Mouse (Mus musculus) ES-Bruce4 (cell line): Measurements from ENCODE around the gene Fmnl1. TPM values are rescaled to one million over a fixed set of nuclear protein-coding genes. Genes with fewer than 3 reads are reported as not detected.

ENCODE experiments used
- H3K27ac ChIP-seq: 2 replicates; pipeline ENCODE4 v1.5.1; 2012; ENCODE audit warnings: low read length, inconsistent platforms; ENCODE audit not compliant: insufficient read depth
- H3K27me3 ChIP-seq: 2 replicates; pipeline ENCODE4 v1.6.1; 2012; ENCODE audit warnings: mild to moderate bottlenecking, low read length, inconsistent platforms; ENCODE audit not compliant: control insufficient read depth, poor library complexity, insufficient read depth, severe bottlenecking
- H3K36me3 ChIP-seq: 2 replicates; pipeline ENCODE4 v1.6.1; 2012; ENCODE audit warnings: inconsistent platforms, mild to moderate bottlenecking, low read length, moderate library complexity; ENCODE audit not compliant: control insufficient read depth, poor library complexity, insufficient read depth, severe bottlenecking
- H3K4me1 ChIP-seq: one replicate; pipeline ENCODE4 v1.8.1; 2011; ENCODE audit warnings: low read length; ENCODE audit not compliant: control insufficient read depth, insufficient read depth
- H3K4me3 ChIP-seq: 2 replicates; pipeline ENCODE4 v1.5.1; 2011; ENCODE audit warnings: low read depth, mild to moderate bottlenecking, low read length
- H3K9ac ChIP-seq: 2 replicates; pipeline ENCODE4 v1.6.1; 2012; ENCODE audit warnings: low read depth, mild to moderate bottlenecking, inconsistent platforms; ENCODE audit not compliant: poor library complexity, severe bottlenecking
- H3K9me3 ChIP-seq: replicated peaks from 2 replicates; pipeline ENCODE4 v1.6.1; 2012; ENCODE audit warnings: mild to moderate bottlenecking, low read length, inconsistent platforms; ENCODE audit not compliant: control insufficient read depth, poor library complexity, insufficient read depth, severe bottlenecking
- CTCF ChIP-seq: IDR thresholded peaks from one replicate; pipeline ENCODE4 v1.8.1; 2011; ENCODE audit warnings: low read depth, low read length
- EP300 ChIP-seq: IDR thresholded peaks from 2 replicates; pipeline ENCODE4 v1.6.1; 2011; ENCODE audit warnings: low read depth, low read length; ENCODE audit not compliant: insufficient read depth
- POLR2A ChIP-seq: IDR thresholded peaks from one replicate; pipeline ENCODE4 v1.8.1; 2011; ENCODE audit warnings: low read length; ENCODE audit not compliant: insufficient read depth
- polyA plus RNA-seq: library from polyadenylated mRNA; stranded (reverse); fragments of >200 nt; gene quantifications from 2 replicates; pipeline ENCODE4 v1.2.4, GENCODE M21; 2011; ENCODE audit warnings: low read depth; ENCODE audit not compliant: missing spikeins, insufficient read depth, insufficient read length

Fmnl1 gene
- polyA plus RNA-seq, 1 experiment, result 4.9 TPM

GRCm38 (mm10) chr11:103198339-103198738 is 27.4 kb downstream of the Fmnl1 start:
- Histone ChIP-seq H3K36me3 (no peaks in the 10 kb centered on the region), H3K9ac (peak overlapping the region; percentile 62), H3K27me3 (no peaks in the 10 kb centered on the region), H3K27ac (no peak overlapping the region), H3K4me3 (peak overlapping the region; percentile 88), H3K4me1 (no peaks in the 10 kb centered on the region), H3K9me3 (no peaks in the 10 kb centered on the region)
- TF ChIP-seq EP300 (no peak), POLR2A (no peak), CTCF (no peak)

GRCm38 (mm10) chr11:103198911-103199803 is 28.2 kb downstream of the Fmnl1 start:
- TF ChIP-seq CTCF (no peak), POLR2A (peak; percentile 37), EP300 (no peak)
- Histone ChIP-seq H3K4me3 (peak overlapping the region; percentile 88), H3K27me3 (no peaks in the 10 kb centered on the region), H3K9ac (peak overlapping the region; percentile 62), H3K9me3 (no peaks in the 10 kb centered on the region), H3K36me3 (no peaks in the 10 kb centered on the region), H3K4me1 (no peaks in the 10 kb centered on the region), H3K27ac (no peak overlapping the region)

- H3K27me3 ChIP-seq, result no peaks in the 10 kb centered on the region
- TF ChIP-seq CTCF (no peak), POLR2A (no peak)
These were observed 30.8 kb downstream of the Fmnl1 start for GRCm38 (mm10) chr11:103201664-103202063.

GRCm38 (mm10) chr11:103202376-103202775 is 31.5 kb downstream of the Fmnl1 start:
- H3K9me3 ChIP-seq, result no peaks in the 10 kb centered on the region
- no peak overlapping the region for H3K9ac ChIP-seq
- H3K36me3 ChIP-seq, result no peaks in the 10 kb centered on the region
- H3K27me3 ChIP-seq, result no peaks in the 10 kb centered on the region
- TF ChIP-seq POLR2A (no peak), EP300 (no peak), CTCF (no peak)
- no peaks in the 10 kb centered on the region for H3K4me1 ChIP-seq
- H3K27ac ChIP-seq, result no peak overlapping the region
- H3K4me3 ChIP-seq, result no peak overlapping the region

More at GRCm38 (mm10) chr11:103201664-103202063, 30.8 kb downstream of the Fmnl1 start:
- Histone ChIP-seq H3K27ac (no peak overlapping the region), H3K4me3 (no peak overlapping the region), H3K9ac (no peak overlapping the region), H3K9me3 (no peaks in the 10 kb centered on the region), H3K4me1 (no peaks in the 10 kb centered on the region), H3K36me3 (no peaks in the 10 kb centered on the region)

GRCm38 (mm10) chr11:103206203-103206602 is 35.3 kb downstream of the Fmnl1 start:
- Histone ChIP-seq H3K4me3 (no peak overlapping the region), H3K27me3 (no peaks in the 10 kb centered on the region), H3K4me1 (no peaks in the 10 kb centered on the region), H3K9me3 (no peaks in the 10 kb centered on the region), H3K36me3 (no peaks in the 10 kb centered on the region), H3K9ac (no peak overlapping the region), H3K27ac (no peak overlapping the region)
- TF ChIP-seq EP300 (no peak), POLR2A (no peak), CTCF (no peak)

- H3K9me3 ChIP-seq, result no peaks in the 10 kb centered on the region
- H3K27me3 ChIP-seq, result no peaks in the 10 kb centered on the region
- no peaks in the 10 kb centered on the region for H3K4me1 ChIP-seq
- H3K36me3 ChIP-seq, result no peaks in the 10 kb centered on the region
- no peak within 1 kb of the TSS for H3K4me3 ChIP-seq
- TF ChIP-seq POLR2A (no peak), EP300 (no peak), CTCF (no peak)
- no peak within 1 kb of the TSS for H3K27ac ChIP-seq
- no peak within 1 kb of the TSS for H3K9ac ChIP-seq
These were observed 37.6 kb downstream of the Fmnl1 start, which contains the start of gene 1700023F06Rik for GRCm38 (mm10) chr11:103208458-103208857. TSS of gene 1700023F06Rik (minus strand) at chr11:103208558.
